Mouse (Mus musculus): ENCODE data around the gene Wdr62.
A peak's percentile ranks its signal among the peaks of the same experiment; 100 is the strongest.

The Wdr62 gene

DNA sequence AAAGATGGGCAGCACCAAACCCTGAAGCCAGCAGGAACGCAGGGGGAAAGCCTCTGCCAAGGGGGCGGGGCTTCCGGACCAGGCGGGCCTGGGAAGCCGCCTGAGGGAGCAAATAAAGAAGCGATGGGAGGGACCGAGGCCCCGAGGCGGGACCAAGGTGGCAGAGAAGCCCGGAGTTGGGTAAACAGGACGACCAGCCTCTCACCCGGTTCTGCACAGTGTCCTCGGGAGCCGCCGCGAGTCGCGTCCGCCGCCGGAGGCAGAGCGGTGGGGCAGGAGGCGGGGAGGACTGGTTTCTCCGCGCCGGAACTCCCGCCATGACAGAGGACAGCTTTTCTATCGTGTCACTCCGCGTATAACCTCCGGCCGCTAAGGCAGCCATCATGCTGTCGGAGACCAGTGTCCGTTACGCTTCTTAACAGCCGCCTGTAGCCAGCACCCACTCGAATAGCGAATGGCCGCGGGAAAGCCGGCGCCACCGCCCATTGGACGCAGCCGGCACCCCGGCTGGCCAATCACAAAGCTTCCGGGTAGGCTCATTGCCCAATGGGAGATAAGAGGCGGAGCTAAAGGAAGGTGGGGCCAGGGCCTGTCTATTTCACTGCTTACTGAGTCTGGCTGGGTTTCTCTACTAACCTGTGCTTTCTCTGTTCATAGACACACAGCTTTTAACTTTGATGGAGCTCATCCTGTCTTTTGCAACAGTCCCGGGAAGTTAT is at the start of gene Wdr62, which contains the start of gene Thap8:
Wdr62 (minus strand) TSS at position 469 of the 719 bp plus-strand sequence.
Thap8 (plus strand) TSS at position 144 of the 719 bp plus-strand sequence.
- DNase-seq (ENCODE audit: low spot score in 2 of 2): peak; percentile 79 to 93

DNA sequence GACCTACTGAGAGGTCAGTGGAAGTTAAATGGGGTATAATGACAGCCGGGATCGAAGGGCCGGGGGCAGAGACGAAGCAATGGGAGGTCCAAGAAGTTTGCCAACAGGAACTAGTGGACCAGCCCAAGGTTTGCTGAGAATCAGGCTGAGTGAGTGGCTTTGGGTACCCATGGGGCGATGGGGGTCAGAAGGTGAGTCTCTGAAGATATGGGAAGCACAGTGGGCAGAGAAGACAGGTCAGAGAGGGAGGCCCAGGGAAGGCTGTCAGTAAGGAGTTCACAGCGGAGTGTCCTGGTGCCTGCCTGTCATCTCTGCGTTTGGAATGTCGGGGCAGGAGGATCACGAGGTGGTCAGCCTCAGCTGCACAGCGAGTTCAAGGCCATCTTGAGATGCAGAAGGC is 48.2 kb upstream of the Wdr62 start:
- DNase-seq (ENCODE audit: low spot score in 2 of 2): no peak

DNA sequence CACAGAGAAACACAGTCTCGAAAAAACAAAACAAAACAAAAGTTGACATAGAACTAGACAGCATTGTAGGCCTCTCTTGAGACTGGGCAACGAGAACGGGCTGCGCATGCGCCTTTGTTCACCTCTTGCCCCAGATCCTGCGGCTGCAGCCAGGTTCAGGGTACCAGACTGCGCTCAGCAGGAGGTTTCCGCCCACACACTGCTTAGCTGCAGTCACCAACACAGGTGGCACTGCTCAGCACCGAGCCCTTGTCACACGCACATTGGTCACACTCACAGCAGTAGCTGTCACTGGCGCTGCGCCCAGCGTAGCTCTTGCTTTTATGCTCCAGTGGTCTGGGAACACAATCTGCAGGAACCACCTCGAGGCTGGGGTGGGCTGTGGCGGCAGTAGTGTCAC is 46.9 kb upstream of the Wdr62 start:
- DNase-seq (ENCODE audit: low spot score in 2 of 2): peak in 1 of 2 experiments; percentile 77

DNA sequence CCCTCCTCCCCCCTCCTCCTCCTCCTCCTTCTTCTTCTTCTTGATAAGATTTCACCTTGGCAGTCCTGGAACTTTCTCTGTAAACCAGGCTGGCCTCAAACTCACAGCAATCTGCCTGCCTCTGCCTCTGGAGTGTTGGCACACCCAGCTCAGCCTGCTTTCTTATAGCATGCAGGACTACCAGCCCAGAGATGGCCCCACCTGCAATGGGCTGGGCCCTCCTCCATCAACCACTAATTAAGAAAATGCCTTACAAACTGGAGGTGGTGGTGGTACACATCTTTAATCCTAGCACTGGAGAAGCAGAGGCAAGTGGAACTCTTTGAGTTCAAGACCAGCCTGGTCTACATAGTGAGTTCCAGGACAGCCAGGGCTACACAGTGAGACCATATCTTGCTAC is 46.2 kb upstream of the Wdr62 start:
- DNase-seq (ENCODE audit: low spot score in 2 of 2): no peak

DNA sequence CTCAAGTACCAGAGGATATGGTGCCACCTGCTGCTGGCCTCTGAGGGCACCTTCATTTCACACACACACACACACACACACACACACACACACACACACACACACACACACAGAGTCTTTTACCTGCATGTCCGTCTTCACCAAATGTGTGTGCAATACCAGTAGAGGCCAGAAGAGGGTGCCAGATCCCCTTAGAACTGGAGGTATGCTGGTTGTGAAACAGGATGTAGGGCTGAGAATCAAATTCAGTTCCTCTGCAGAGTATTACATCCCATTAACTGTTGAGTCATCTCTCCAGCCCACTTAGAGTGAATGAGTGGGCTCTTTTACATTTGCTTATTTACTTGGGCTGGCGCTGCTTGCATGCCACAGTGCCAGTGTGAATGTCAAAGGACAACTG is 45.1 kb upstream of the Wdr62 start:
- peak in 1 of 2 experiments; percentile 62 for DNase-seq (ENCODE audit: low spot score in 2 of 2)

DNA sequence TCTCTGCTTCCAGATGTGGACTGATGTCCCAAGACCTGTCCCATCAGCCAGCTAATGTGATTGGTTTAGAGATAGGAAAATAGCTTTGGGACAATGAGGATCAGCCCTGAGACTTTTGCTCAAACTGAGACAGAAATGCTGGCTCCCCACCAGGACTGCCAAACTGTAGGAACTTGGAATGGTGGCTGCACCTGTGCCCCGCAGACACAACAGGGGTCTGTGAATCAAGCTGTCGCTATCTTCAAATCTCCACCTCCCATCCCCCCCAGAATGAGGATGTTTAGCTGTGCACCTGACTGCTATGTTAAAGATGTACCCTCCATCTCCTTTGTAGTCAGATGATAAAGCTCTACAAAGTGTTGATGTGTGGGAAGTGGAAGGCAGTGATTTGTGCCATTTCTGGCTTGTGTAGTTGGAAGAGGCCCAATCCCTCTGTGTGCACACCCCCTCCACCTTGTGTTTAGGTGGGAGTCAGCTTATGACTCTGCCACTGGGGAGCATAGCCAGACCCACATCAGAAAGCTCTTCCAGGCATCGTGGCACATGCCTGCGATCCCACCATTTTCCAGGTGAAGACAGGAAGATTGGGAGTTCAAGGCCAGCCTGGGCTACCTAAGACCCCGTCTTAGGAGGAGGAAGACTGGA is 44.2 kb upstream of the Wdr62 start:
- DNase-seq (ENCODE audit: low spot score in 2 of 2): no peak

DNA sequence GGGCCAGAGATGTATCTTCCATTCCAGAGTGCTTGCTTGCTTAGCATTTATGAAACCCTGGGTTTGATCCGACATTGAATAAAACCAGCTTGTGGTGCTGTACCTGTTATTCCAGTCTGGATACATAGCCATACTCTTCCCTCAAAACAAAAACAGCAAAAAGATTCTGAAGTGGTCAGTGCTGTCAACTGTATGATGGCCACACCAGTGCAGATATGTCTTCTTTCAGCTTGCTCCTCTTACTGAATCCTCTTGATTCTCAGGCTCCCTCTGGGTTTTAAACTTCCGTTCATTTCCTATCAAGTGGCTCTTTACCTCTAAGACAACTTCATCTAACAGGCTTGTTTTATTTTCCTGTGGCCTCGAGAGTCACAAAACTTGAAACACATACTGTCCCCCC is 43.6 kb upstream of the Wdr62 start, which contains the start of gene Sdhaf1:
Sdhaf1 (minus strand) TSS at position 101 of the 400 bp plus-strand sequence.
- DNase-seq (ENCODE audit: low spot score in 2 of 2): no peak

DNA sequence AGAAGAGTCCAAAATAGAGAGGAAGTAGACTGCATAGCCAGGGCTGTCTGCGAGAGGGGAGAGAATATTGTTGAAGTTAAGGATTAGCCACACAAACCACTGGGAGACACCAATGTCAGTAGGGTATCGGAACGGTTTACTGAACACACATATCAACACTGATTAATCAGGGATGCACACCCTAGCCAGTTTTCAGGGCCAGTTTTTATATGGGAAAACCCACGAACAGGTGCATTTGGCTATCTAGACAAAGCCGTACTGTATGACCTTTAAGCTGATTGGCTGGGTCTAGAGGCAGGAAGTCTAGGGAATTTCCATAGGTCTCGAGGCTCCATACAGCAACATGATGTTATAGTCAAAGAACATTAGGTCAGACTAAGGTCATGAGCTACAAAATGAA is 42.6 kb upstream of the Wdr62 start:
- DNase-seq (ENCODE audit: low spot score in 2 of 2): no peak

DNA sequence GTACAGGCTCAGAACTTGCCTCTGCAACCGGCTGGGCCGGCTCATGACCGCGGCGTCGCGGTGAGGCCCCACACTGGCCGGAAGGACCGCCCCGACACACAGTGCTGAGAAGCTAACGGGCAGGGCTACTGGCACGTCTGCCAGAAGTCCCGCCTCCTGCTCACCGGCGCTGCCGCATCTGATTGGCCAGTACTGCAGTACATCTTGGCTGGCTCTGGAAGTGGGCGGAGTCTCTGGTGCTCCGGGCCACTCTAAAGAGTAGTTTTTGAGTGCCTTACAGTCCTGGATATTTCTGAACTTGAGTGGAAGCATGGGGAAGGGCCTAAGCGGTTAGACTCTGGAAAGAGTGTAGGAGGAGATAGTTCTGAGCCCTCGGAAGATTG is 42.1 kb upstream of the Wdr62 start:
- peak; percentile 87 to 96 for DNase-seq (ENCODE audit: low spot score in 2 of 2)

DNA sequence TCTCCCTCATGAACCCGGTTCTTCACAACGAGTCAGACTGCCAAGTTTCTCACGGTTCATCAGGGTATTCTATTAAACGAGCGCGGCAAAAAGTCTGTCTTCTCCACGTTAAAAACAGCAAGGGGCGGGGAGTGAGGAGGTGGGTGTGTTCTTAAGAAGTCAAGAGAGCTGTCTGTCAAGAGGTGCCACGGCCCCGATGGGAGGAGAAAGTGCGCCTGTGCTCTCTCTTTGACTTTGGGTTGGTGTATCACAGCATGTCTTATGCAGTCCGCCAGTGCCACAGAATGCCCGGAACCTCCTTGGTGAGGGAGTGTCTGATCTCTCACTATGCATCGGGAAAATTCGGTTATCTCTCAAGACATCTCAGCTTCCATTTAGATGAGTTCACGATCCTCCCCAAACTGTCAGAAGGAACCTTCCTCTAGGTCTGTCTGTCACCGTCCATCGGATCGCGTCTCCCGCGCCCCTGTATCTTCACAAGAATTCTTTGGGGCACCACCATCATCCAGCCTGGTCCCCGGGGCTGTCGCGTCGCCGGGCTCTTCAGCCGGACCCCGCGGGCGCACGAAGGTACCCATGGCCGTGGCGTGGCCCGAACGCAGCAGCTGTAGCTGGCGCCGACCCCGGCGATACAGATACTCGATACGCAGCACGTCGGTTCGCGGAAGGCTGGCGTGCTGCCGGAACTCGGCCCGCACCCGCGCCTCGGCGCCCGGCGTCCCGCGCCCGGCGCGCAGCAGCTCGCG is 41.5 kb upstream of the Wdr62 start, which contains the start of gene E130208F15Rik:
E130208F15Rik (plus strand) TSS at position 202 of the 746 bp plus-strand sequence.
- DNase-seq (ENCODE audit: low spot score in 2 of 2): no peak

DNA sequence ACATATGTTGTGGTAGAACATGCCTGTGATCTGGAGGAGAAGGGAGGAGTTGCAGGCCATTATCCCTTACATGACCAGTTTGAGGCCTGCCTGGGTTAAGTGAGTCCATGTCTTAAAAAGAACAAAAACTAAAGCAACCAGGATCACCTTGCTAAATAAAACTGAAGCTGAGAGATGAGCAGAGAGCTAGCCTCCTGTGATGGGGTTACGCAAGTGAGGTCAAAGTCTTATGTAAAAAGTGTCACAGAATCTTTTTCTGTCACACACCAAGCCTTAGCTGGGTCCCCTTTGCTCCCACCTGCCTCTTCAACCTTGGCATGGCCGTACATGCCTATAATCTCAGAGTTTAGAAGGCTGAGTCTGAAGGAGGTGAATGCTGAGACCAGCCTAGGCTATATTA is 40.7 kb upstream of the Wdr62 start:
- DNase-seq (ENCODE audit: low spot score in 2 of 2): no peak

DNA sequence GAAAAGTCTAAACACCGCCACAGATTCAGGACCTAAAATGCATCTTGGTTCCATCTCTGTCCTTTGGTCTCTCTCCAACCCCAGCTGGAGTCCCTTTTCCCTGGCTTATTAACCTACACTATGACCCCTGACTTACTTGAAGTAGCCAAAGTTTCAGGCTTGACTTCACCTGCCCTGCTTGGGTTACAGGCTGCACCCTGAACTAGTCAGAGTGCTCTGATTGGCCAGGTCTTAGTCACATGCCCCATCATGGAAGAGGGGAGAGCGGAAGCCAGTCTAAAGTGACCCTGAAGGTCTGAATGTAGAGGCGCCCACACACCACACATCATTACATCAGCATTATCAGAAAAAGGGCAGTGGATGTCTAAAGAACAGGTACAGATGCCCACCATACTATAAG is 37.9 kb upstream of the Wdr62 start:
- no peak for DNase-seq (ENCODE audit: low spot score in 2 of 2)

DNA sequence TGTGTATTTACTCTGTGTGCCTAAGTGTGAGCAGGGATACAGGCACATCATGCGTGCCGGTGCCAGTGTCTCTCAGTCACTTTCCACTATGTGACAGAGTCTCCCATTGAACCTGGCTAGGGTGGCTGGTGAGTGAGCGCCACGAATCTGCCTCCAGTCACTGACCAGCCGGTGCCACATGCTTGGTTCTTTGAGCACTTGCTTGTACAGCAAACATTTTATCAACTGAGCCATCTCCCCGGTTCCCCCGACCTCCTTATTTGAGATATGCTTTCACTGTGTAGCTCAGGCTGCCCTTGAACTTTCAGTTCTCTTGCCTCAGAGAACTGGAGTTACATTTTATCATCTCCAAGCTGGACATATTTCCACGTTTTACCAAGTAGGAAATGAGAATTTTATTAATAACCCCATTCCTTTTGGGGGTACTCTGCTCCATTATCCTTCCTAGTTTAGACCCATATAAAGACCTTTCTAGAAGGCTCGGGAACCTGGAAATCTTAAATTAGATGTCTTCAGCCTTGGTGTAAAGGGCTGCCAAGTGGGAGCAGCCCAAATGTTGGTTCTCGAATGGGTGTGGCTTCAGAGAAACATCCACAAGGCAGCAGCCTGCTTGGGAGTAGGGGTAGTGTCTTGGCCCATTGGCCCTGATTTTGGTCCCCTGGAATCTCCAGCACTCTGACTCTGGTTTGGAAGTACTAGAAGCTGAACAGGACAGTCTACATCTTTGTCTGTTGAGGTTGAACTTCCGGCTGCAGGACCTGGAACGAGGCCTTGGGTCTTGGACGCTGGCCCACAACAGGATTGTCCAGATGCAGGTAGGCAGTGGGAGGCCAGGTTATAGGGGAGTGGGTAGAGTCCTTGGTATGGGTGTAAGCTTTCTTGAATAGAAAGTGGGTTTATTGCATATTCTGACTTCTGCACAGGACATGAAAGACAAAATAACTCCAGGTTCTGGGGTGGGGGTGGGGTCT is 35.6 kb upstream of the Wdr62 start:
- DNase-seq (ENCODE audit: low spot score in 2 of 2): no peak

DNA sequence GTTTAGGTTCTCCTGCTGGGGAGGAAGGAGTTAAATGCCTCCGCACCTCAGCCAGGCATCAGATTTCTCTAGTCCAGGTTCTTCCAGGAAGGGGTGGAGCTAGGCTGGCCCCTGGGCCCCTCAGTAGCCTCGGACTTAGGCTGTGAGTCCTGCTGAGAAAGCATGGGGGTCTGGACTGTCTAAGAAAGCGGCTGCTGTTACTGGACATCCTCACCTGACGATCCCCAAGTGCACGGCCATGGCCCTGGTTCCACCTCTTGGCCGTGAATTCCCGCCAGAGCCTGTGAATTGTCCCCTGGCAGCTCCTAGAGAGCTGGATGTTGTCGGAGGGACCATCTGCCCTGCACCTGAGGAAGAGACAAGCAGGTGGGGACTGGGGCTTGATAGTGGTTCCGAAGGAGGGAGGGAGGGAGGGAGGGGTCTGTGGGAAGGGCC is 34.5 kb upstream of the Wdr62 start, which contains the start of gene Syne4:
Syne4 (plus strand) TSS at position 87 of the 435 bp plus-strand sequence.
- no peak for DNase-seq (ENCODE audit: low spot score in 2 of 2)

DNA sequence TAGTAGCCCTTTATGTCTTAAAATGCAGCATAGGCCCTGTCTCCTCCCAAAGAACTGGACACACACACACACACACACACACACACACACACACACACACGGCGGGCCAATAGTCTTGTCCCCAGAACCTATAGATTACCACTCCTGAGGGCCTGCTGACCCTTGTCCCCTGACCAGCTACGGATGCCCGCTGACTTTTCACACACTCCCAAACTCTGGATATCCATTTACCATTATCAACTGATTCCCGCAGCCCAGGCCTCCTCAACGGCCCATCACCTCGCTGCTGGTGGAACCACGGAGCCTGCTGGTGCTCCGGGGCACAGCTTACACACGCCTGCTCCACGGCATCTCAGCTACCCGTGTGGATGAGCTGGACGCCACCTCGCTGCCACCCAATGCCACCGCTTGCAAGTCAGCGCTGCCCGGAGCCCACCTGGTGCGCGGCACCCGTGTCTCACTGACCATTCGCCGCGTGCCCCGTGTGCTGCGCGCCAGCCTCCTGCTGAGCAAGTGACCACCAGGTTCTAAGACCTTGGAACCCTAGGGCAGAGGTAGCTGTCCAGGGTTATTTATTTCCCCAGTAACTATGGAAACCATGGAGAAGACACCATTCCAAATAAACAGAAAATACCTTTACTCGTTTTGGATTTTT is 33.6 kb upstream of the Wdr62 start:
- no peak for DNase-seq (ENCODE audit: low spot score in 2 of 2)

DNA sequence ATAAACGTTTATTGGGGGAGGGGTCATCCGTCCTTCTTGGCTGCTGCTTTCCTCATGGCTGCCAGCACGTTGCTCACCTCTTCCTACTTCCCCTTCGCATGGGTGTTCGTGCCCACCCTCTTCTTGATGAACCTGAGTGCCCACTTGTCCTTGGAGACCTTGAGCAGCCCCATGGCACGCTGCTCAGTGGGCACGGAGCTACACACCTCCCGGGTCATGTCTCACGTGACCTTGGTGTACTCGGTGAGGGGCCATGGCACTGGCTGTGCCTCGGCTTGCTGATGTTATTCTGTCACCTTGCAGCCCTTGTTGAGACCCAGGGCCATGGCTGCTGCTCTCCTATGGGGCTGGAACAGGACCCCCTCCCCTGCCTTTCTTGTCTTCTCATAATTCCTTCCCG is 29.9 kb upstream of the Wdr62 start:
- DNase-seq (ENCODE audit: low spot score in 2 of 2): no peak

DNA sequence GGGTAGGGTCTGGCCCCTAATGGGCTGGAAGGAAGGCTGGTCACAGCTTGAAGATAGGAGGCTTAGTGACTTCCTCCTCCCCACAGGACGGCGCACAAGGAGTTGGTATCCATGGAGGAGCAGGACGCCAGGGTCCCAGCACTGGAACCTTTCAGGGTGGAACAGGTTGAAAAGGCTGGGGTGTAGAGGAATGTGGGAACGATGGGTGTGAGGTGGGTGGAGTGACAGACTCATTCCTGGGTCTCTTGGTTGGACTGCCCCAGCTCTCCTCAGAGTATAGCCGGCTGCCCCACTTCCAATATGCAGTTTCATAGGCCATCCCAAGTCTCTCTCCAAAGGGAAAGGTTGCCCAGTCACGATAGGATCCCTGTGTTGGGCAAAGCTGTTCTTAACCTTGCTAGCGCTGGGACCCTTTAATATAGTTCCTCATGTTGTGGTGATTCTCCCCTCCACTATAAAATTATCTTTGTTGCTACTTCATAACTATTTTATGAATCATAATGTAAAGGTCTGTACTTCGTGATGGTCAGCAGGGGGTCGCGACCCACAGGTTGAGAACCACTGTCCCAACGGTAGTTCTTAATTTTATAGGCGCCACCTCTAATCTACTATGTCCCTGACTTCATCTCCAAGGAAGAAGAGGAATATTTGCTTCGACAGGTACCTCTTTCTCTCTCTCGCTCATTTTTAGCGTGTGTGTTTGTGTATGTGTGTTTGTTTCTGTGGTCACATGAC is 29.3 kb upstream of the Wdr62 start:
- no peak for DNase-seq (ENCODE audit: low spot score in 2 of 2)

DNA sequence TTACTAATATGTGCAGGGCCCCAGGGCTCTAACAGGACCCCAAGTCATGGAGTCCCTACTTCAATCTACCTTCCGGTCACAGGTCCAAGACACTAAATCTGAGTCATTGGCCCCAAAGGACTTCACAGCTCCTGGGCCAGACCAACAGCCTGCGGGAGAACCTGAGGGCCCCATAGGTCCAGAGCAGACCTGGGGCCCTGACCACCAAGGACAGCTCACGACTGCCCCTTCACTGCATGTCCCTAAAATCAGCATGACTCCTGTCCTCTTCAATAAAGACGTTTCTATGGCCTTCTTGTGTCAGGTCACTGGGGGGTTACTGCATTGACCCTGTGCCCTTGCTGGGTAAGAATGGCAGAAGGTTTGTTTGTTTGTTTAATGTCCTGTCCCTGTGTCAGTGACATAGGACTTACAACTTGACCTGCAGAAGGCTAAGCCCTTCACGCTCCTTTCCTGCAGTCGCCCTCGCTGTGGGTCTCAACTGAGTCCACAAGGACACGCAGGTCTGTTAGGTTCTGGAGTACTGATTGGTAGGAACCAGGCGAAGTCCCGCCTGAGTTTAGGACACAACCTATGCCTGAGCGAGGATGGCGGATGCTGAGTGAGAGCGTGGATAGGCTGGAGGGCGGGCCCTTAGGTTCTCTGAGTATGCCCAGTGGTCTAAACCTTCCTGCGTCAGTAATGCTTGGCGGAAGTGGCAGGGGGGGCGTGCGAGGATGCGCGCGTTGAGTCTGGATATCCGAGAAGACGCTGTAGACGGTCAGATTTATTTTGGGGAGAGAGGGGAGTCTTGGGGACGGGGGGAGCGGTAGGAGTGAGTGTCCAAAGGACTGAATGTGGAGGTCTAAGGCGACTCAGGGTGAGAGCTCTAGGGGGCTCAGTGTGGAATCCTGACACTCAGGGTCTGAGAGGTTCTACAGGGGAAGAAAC is 28.1 kb upstream of the Wdr62 start, which contains the start of gene Alkbh6:
Alkbh6 (plus strand) TSS at position 642 of the 930 bp plus-strand sequence.
- DNase-seq (ENCODE audit: low spot score in 2 of 2): peak; percentile 74 to 89

All from cerebellum, postnatal 4 days (tissue).